Mouse (Mus musculus) intestine, postnatal 0 days (tissue): ENCODE results near the gene Cdiptos. TPM values are rescaled to one million over a fixed set of nuclear protein-coding genes. Genes with fewer than 3 reads are reported as not detected.

Experiments used
- ATAC-seq: fragments of 200-750 bp; cut with Nextera tagmentation; 2 replicates; pipeline ENCODE4 v1.8.0; 2017; ENCODE audit warnings: mild to moderate bottlenecking, moderate TSS enrichment, moderate library complexity
- H3K27ac ChIP-seq: fragments of 300-500 bp; sonication (generic); 2 replicates; pipeline ENCODE4 v1.5.1; 2014; ENCODE audit warnings: mild to moderate bottlenecking, low read depth, low read length, moderate library complexity
- H3K27me3 ChIP-seq: fragments of 300-500 bp; sonication (generic); replicated peaks from 2 replicates; pipeline ENCODE4 v1.6.1; 2014; ENCODE audit warnings: low read length, mixed read lengths; ENCODE audit not compliant: control insufficient read depth, insufficient read depth
- H3K36me3 ChIP-seq: fragments of 300-500 bp; sonication (generic); 2 replicates; pipeline ENCODE4 v1.6.1; 2014; ENCODE audit warnings: mild to moderate bottlenecking, moderate library complexity; ENCODE audit not compliant: control insufficient read depth, insufficient read depth
- H3K4me1 ChIP-seq: fragments of 300-500 bp; sonication (generic); replicated peaks from 2 replicates; pipeline ENCODE4 v1.6.1; 2014; ENCODE audit warnings: antibody characterized with exemption, low read length, mixed read lengths; ENCODE audit not compliant: control insufficient read depth, insufficient read depth
- H3K4me2 ChIP-seq: fragments of 300-500 bp; sonication (generic); replicated peaks from 2 replicates; pipeline ENCODE4 v1.6.1; 2014; ENCODE audit warnings: low read depth, mild to moderate bottlenecking, moderate library complexity
- H3K4me3 ChIP-seq: fragments of 300-500 bp; sonication (generic); 2 replicates; pipeline ENCODE4 v1.5.1; 2014; ENCODE audit warnings: low read depth, low read length
- H3K9ac ChIP-seq: fragments of 300-500 bp; sonication (generic); 2 replicates; pipeline ENCODE4 v1.6.1; 2014; ENCODE audit warnings: mild to moderate bottlenecking, low read depth, low read length
- H3K9me3 ChIP-seq: fragments of 300-500 bp; sonication (generic); 2 replicates; pipeline ENCODE4 v1.6.1; 2016; ENCODE audit warnings: mixed run types; ENCODE audit not compliant: control insufficient read depth
- CTCF ChIP-seq: sonication (generic); IDR thresholded peaks from 2 replicates; pipeline ENCODE4 v1.5.1; 2016; ENCODE audit warnings: low read depth, mild to moderate bottlenecking, control low read depth, antibody characterized with exemption, moderate library complexity
- WGBS: fragments of 180-500 bp; shearing (Covaris S2); extraction: QIAGEN DNeasy Blood & Tissue Kit; methylation state at CpG from one replicate; pipeline ENCODE4 v1.1.7; 2014; 5-methylcytosine and 5-hydroxymethylcytosine counted together
- polyA plus RNA-seq: library from polyadenylated mRNA; unstranded; fragments of >200 nt; fragmentation: Nextera tagmentation; extraction: Ambion mirVana; gene quantifications from 2 replicates; pipeline ENCODE4 v1.2.1, GENCODE M21; 2015

Gene Cdiptos
- 3.2 TPM in 2 replicates for polyA plus RNA-seq

DNA sequence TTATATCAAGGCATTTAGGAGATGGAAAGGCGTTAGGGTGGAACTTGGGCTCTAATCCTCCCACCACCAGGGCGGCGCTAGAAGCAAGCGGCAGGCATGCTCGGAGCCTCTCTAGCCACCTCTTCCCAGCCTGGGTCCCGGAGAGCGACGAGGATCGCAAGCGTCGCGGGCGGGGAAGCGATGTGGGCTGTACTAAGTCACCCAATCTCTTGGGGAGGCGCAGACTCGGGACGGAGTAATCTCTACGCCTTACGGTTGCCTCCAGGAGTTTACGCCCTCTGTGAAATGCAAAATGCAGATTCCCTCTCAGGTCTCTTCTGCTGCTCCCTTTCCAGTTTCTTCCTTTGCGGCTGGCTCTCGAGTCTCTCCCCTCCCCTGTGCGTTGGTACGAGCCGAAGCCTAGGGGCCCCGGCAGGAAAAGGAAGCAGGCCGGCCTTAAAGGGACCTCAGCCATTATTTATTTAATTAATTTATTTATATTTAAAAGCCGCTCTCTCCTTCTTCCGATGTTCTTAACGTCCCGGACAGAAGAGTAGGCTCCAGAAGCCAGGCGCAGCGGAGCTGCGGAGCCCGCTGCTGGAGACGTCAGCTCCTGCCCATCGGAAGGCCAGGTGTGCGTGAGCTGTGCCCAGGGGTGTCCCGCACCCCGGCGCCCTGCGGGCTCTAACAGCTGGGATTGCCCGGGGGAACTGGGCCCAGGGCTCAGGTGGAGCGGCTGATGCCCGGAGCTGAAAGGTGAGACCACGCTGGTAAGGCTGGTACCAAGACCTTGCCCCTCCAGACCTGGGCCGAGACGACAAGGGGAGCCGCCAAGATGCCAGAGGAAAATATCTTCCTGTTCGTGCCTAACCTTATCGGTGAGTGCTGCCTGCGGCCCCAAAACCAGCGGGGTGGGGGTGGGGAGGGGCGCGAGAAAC, at the start of gene Cdiptos:
Cdiptos (minus strand) TSS at position 149 of the 917 bp plus-strand sequence.
- peak within 1 kb of the TSS; percentile 98 for H3K27ac ChIP-seq
- peak within 1 kb of the TSS; percentile 76 for H3K4me2 ChIP-seq
- TF ChIP-seq CTCF, result peak; percentile 99
- under 1% methylated on average over 55 of the region's 55 CpGs for WGBS
- no peaks in the 10 kb centered on the region for H3K9me3 ChIP-seq
- peak within 1 kb of the TSS; percentile 90 for H3K9ac ChIP-seq
- H3K4me1 ChIP-seq, result 0 out of 2 replicates have a peak, but pooled peaks cover 7% of the 10 kb centered on the region
- ATAC-seq, result peak; percentile 92
- H3K4me3 ChIP-seq, result peak within 1 kb of the TSS; percentile 94
- no peaks in the 10 kb centered on the region for H3K27me3 ChIP-seq
- H3K36me3 ChIP-seq, result peaks cover 23% of the 10 kb centered on the region

DNA sequence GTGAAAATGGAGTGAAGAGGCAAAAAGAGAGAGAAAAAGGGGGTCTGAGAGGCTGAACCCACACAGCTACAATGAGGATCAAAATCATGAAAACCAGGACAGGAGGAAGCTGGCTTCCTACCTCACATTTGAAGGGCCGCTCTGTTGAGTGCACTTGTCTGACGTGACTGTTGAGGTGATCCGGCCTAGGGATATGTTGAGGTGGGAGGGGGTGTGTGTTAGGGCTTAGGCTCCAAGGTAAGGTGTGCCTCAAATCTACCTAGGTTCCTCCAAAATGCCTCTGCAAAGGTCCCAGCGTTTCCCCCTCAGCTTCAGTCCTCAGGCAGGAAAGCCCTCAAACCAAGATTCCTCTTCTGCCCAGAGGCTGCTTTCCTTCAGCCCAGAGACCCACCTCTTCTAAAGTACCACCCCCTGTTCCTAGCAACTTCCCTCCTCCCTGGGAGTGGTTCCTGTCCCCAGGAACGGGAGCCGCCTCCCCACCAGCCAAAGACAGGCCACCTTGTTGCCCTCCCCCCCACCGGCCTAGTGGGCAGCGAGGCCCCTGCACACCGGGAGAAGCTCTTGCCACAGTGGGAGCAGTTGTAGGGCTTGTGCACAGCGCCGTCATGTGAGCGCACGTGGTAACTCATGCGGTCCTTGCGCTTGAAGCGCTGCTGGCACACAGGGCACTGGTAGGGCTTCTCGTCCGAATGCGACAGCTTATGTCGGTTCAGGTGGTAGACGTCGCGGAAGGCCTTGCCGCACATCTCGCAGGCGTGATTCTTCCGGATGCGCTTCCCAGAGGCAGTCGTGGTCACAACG, 49.1 kb upstream of the Cdiptos start:
- Histone ChIP-seq H3K36me3 (peaks cover 28% of the 10 kb centered on the region), H3K4me1 (peaks cover 15% of the 10 kb centered on the region; the same call in 1 of the 2 replicates), H3K4me3 (peak overlapping the region; percentile 79), H3K27ac (peak overlapping the region; percentile 96), H3K27me3 (no peaks in the 10 kb centered on the region), H3K9me3 (no peaks in the 10 kb centered on the region), H3K9ac (peak overlapping the region; percentile 78), H3K4me2 (peak overlapping the region; percentile 90)
- ATAC-seq, result peak; percentile 28
- peak; percentile 93 for TF ChIP-seq CTCF
- WGBS, result 2% methylated on average over 30 of the region's 30 CpGs

DNA sequence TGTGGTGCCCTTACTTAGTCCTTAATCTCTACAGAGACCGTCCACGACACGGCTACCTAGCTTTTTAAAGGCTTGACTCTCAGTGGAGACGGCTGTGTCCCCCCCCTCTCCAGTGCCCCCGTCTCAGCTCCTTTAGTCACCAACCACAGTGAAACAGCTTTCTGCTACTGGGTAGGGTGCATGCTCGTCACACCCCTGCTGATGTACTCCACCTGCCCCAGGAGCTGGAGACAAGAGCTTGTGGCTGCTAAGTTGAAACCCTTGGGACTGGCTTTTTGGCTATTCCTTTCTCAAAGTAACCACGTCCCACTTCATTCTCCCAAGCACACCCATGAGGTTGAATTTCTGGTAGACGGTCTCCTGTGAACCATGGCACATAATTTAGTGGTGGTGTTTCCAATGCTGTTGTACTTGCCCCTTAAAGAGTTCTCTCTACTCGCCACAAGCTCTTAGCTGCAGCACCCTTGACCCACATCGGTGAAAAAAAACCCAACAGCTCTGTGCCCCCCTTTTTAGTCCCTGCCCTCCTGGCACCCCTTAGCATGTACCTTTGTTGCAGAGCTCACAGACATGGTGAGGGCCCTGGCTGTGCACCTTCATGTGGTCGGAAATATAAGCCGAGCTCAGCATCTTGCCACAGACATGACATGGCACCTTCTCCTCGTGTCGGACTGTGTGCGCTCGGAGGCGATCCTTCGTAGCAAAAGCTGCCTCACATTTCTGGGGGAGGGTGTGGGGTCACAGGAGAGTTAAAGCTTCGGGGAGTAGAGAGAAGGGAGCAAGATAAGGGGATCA, 48.2 kb upstream of the Cdiptos start:
- H3K36me3 ChIP-seq, result peaks cover 26% of the 10 kb centered on the region
- whole genome bisulfite sequencing, result 17% methylated on average over 19 of the region's 19 CpGs
- H3K4me2 ChIP-seq, result peak overlapping the region; percentile 90
- H3K9ac ChIP-seq, result peak overlapping the region; percentile 78
- ATAC-seq, result no peak
- no peaks in the 10 kb centered on the region for H3K9me3 ChIP-seq
- no peaks in the 10 kb centered on the region for H3K27me3 ChIP-seq
- H3K4me1 ChIP-seq, result peaks cover 15% of the 10 kb centered on the region; the same call in 1 of the 2 replicates
- TF ChIP-seq CTCF, result no peak
- H3K4me3 ChIP-seq, result peak overlapping the region; percentile 79
- peak overlapping the region; percentile 28 for H3K27ac ChIP-seq

DNA sequence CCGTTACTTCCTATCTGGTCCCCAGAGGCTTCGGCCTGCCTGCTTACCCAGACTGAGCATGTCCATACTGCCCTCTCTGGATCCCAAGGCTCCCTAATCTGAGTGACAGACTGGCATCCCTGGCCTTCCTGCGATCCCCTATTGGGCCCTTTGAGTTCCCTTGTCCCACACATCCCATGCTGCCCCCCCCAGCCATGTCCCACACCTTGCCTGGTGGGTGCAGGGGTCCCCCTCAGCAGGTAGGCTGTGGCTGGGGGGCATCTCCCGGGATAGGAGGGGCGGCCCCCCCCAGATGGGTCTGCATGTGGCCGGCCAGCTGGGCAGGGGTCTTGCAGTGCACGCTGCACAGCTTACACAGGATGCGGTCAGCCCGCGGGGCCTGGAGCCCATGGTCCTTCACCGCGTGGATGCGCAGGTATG, 47.4 kb upstream of the Cdiptos start:
- Histone ChIP-seq H3K4me1 (peaks cover 15% of the 10 kb centered on the region; the same call in 1 of the 2 replicates), H3K9me3 (no peaks in the 10 kb centered on the region), H3K27me3 (no peaks in the 10 kb centered on the region), H3K4me2 (peak overlapping the region; percentile 90), H3K36me3 (peaks cover 24% of the 10 kb centered on the region), H3K9ac (no peak overlapping the region), H3K27ac (no peak overlapping the region), H3K4me3 (no peak overlapping the region)
- ATAC-seq, result no peak
- no peak for TF ChIP-seq CTCF
- WGBS, result 70% methylated on average over 12 of the region's 13 CpGs

DNA sequence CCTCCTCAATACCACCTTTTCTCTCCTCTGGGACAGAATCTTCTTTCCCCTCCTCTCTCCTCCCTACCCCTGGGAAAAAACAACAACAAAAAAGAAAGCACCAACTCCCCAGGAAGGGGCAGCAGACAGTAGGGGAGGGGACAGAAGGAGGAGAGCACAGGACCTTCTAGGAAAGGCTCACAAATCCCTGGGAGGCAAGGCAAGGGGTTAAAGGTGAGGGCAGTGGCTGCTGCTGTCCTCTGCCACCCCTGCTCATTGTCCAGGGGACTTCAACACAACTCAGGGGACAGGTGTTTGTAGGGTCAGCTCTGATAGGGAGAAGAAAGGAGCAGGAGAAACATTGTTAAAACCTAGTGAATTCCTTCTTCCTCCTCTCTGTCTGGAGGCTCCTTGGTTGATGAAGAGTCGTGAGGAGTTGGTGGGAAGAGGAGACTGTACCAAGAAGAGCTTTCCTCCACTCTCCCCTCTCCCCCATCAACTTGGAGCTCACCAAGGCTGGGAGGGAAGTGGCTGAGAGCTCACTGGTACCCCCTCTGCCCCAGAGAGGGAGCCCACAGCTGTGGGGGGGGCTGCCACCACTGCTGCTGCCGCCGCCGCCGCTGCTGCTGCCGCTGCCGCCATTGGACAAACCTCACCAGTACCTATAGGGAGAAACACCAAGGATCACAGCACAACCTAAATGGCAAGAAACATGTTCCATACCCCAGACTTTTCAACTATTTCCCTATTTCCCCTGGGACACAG, 46.8 kb upstream of the Cdiptos start:
- H3K9ac ChIP-seq, result no peak overlapping the region

More for the DNA sequence above, 46.8 kb upstream of the Cdiptos start:
- Histone ChIP-seq H3K27me3 (no peaks in the 10 kb centered on the region), H3K4me2 (no peak overlapping the region), H3K4me3 (no peak overlapping the region), H3K4me1 (peaks cover 11% of the 10 kb centered on the region; the same call in 1 of the 2 replicates), H3K27ac (peak overlapping the region; percentile 28; the same call in 1 of the 2 replicates), H3K36me3 (peaks cover 24% of the 10 kb centered on the region), H3K9me3 (no peaks in the 10 kb centered on the region)
- ATAC-seq, result no peak
- TF ChIP-seq CTCF, result no peak
- 83% methylated on average over 7 of the region's 7 CpGs for WGBS
